Mouse (Mus musculus) liver, postnatal 0 days (tissue): ENCODE data around the gene Otub1.

Source experiments
- CTCF ChIP-seq: sonication (generic); IDR thresholded peaks from 2 replicates; pipeline ENCODE4 v1.5.1; 2016; ENCODE audit warnings: antibody characterized with exemption, low read depth
- EP300 ChIP-seq: IDR thresholded peaks from 2 replicates; pipeline ENCODE4 v1.6.1; 2016; ENCODE audit warnings: antibody characterized with exemption, low read depth, mild to moderate bottlenecking

DNA sequence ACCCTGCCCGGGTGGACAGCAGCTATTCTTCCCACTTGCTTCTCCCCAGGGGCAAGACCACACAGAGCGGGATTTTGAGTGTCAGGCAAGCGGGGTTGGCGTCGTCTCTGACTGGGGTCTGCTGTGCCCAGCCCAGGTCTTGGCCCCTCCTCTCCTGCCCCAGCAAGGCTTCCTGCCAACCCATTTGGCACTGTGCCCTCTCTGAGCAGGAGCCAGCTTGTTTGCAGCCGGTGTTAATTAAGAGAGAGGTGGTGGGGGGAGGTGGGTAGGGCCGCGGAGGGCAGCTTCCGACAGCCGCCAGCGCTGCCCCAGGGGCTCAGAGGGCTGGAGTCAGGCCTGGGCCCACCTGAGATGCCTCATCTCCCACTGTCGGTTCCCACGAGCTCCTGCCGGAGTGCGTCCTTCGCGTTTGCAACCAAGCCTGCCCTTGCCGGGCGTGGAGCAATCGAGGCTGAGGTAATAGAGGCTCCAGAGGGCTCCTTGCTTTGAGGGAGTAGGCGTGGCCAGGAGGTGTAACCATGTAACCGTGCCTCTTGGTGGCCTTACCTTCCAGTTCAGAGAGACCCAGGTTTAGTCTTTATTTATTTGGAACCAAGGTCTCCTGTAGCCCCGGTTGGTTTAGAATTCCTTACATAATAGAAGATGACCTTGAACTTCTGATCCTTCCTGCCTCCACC lies 23.7 kb downstream of the Otub1 start:
- TF ChIP-seq CTCF (no peak), EP300 (no peak)
